Mouse (Mus musculus) kidney, postnatal 0 days (tissue): ENCODE data around the gene Rab40c. TPM values are rescaled to one million over a fixed set of nuclear protein-coding genes. Genes with fewer than 3 reads are reported as not detected.

Experiments used
- ATAC-seq: fragments of 200-750 bp; cut with Nextera tagmentation; replicated peaks from 2 replicates; pipeline ENCODE4 v1.8.0; 2017; ENCODE audit warnings: low read depth, moderate number of reproducible peaks, moderate TSS enrichment, moderate library complexity; ENCODE audit not compliant: low FRiP score
- DNase-seq: peaks from one replicate; pipeline ENCODE4 v3.0.0-alpha.2; 2016; ENCODE audit warnings: low spot score
- H3K27ac ChIP-seq: fragments of 300-500 bp; sonication (generic); 2 replicates; pipeline ENCODE4 v1.5.1; 2014; ENCODE audit warnings: mild to moderate bottlenecking
- H3K27me3 ChIP-seq: fragments of 300-500 bp; sonication (generic); 2 replicates; pipeline ENCODE4 v1.6.1; 2014; ENCODE audit warnings: low read length, mixed read lengths; ENCODE audit not compliant: insufficient read depth
- H3K36me3 ChIP-seq: fragments of 300-500 bp; sonication (generic); 2 replicates; pipeline ENCODE4 v1.6.1; 2014; ENCODE audit warnings: low read length, mixed read lengths; ENCODE audit not compliant: insufficient read depth
- H3K4me1 ChIP-seq: fragments of 300-500 bp; sonication (generic); replicated peaks from 2 replicates; pipeline ENCODE4 v1.6.1; 2014; ENCODE audit warnings: antibody characterized with exemption, low read length, mixed read lengths; ENCODE audit not compliant: insufficient read depth
- H3K4me2 ChIP-seq: fragments of 300-500 bp; sonication (generic); 2 replicates; pipeline ENCODE4 v1.6.1; 2014; ENCODE audit warnings: mild to moderate bottlenecking, low read length, moderate library complexity, mixed read lengths
- H3K4me3 ChIP-seq: fragments of 300-500 bp; sonication (generic); replicated peaks from 2 replicates; pipeline ENCODE4 v1.5.1; 2014; ENCODE audit warnings: low read depth, low read length
- H3K9ac ChIP-seq: fragments of 300-500 bp; sonication (generic); 2 replicates; pipeline ENCODE4 v1.6.1; 2014; ENCODE audit warnings: low read depth, low read length
- H3K9me3 ChIP-seq: fragments of 300-500 bp; sonication (generic); replicated peaks from 2 replicates; pipeline ENCODE4 v1.6.1; 2016; ENCODE audit warnings: low read length, inconsistent platforms, mixed read lengths
- CTCF ChIP-seq: IDR thresholded peaks from 2 replicates; pipeline ENCODE4 v1.5.1; 2016; ENCODE audit warnings: antibody characterized with exemption, low read depth, mild to moderate bottlenecking, moderate library complexity
- WGBS: fragments of 180-500 bp; shearing (Covaris S2); extraction: QIAGEN DNeasy Blood & Tissue Kit; methylation state at CpG from one replicate; pipeline ENCODE4 v1.1.7; 2014; 5-methylcytosine and 5-hydroxymethylcytosine counted together
- polyA plus RNA-seq: library from polyadenylated mRNA; unstranded; fragments of >200 nt; fragmentation: Nextera tagmentation; extraction: Ambion mirVana; gene quantifications from 2 replicates; pipeline ENCODE4 v1.2.1, GENCODE M21; 2015

The Rab40c gene
- polyA plus RNA-seq, 1 experiment from 2014 or later, result 20.4 TPM

DNA sequence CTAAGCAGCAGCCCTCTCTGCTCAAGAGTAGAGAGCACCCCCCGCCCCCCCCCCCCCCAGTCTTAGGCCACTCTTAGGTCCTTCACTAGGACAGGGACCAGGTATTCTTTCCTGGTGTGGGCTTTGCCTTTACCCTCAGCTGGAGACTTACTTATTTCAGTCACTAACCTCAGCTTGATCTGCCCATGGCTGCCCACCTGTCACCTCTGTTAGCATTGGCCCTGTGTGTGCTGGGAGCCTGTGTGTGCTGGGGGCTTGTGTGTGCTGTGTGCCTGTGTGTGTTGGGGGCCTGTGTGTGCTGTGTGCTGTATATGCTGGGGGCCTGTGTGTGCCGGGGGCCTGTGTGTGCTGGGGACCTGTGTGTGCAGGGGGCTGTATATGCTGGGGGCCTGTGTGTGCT, 35.1 kb upstream of the Rab40c start:
- WGBS, result 82% methylated on average over 2 of the region's 2 CpGs
- Histone ChIP-seq H3K36me3 (peaks cover 11% of the 10 kb centered on the region; the same call in 1 of the 2 replicates), H3K27ac (no peak overlapping the region), H3K4me3 (no peak overlapping the region), H3K4me2 (no peak overlapping the region), H3K9ac (no peak overlapping the region), H3K27me3 (peaks cover 13% of the 10 kb centered on the region), H3K4me1 (0 out of 2 replicates have a peak, but pooled peaks cover 2% of the 10 kb centered on the region), H3K9me3 (no peaks in the 10 kb centered on the region)
- TF ChIP-seq CTCF, result no peak
- no peak for ATAC-seq
- DNase-seq, result no peak

DNA sequence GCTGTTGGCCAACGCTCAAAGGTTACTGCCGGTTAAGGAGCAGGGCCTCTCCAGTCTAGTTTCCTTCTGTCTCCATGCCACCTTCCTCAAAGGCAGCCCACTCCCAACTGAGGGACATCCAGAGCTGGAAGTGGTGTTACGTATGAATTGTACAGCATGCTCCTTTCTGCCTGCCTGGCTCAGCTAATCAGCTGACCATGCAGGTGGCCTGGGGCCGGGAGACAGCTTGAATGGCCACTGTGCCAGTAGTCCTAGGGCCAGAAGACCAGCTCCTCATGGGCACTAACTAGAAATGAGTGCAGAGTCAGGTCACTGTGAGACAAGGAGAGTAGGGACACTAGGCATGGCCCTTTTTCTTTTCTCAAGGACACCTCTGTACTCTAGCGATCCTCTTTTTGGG, 33.6 kb upstream of the Rab40c start:
- Histone ChIP-seq H3K4me1 (0 out of 2 replicates have a peak, but pooled peaks cover 2% of the 10 kb centered on the region), H3K27ac (no peak overlapping the region), H3K36me3 (no peaks in the 10 kb centered on the region), H3K9me3 (no peaks in the 10 kb centered on the region), H3K9ac (no peak overlapping the region), H3K4me2 (no peak overlapping the region), H3K4me3 (no peak overlapping the region), H3K27me3 (peaks cover 13% of the 10 kb centered on the region)
- TF ChIP-seq CTCF, result no peak
- DNase-seq (no peak), ATAC-seq (no peak)
- WGBS, result 78% methylated on average over 5 of the region's 5 CpGs

DNA sequence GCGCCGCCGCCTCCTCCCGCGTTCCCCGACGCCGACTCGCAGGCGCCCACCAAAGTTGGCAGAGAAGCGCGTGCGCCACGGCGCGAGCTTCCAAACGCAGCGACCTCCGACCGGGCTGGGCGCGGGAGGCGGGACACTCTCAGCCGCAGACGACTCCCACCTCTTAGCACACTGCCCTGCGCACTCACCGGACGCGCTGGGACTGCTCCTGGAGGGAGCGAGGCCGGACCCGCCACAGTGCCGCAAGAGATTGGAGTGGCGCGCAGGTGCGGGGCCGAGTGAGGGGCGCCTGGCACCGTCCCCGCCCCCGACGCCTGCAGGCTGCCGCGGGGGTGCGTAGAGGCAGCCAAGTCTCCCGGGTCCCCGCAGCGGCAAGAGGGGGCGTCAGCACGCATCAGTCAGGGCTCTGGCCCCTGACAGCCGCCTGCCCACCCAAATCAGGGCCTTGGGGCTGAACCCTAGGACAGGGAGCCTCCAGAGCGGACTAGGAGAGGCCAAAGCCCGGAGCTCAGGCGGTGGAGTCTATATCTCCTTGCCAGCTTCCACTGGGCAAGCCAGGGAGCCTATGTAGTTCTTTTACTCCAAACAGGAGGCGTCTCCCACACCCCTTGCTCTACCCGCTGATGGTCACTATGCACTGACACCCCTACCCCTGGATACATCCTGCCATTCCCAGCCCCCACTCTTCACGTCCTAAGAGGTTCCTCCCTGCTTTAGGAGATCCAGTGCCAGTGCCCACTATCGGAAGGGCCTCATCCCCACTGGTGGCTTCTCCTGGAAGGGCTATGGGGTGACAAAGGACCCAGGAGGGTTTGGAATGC, 32.5 kb upstream of the Rab40c start, which contains the start of gene A930017K11Rik:
Gene A930017K11Rik, minus strand, starts transcription at position 763 of the 821 bp plus-strand sequence.
- H3K4me1 ChIP-seq, result 0 out of 2 replicates have a peak, but pooled peaks cover 2% of the 10 kb centered on the region
- H3K27ac ChIP-seq, result peak within 1 kb of the TSS; percentile 60
- H3K4me2 ChIP-seq, result peak within 1 kb of the TSS; percentile 72
- ATAC-seq (peak; percentile 23; the same call in 1 of the 2 replicates), DNase-seq (peak; percentile 29)
- H3K9me3 ChIP-seq, result no peaks in the 10 kb centered on the region
- no peak for TF ChIP-seq CTCF
- 2% methylated on average over 58 of the region's 58 CpGs for WGBS
- no peaks in the 10 kb centered on the region for H3K36me3 ChIP-seq
- peaks cover 13% of the 10 kb centered on the region for H3K27me3 ChIP-seq
- H3K4me3 ChIP-seq, result peak within 1 kb of the TSS; percentile 37
- H3K9ac ChIP-seq, result peak within 1 kb of the TSS; percentile 56

DNA sequence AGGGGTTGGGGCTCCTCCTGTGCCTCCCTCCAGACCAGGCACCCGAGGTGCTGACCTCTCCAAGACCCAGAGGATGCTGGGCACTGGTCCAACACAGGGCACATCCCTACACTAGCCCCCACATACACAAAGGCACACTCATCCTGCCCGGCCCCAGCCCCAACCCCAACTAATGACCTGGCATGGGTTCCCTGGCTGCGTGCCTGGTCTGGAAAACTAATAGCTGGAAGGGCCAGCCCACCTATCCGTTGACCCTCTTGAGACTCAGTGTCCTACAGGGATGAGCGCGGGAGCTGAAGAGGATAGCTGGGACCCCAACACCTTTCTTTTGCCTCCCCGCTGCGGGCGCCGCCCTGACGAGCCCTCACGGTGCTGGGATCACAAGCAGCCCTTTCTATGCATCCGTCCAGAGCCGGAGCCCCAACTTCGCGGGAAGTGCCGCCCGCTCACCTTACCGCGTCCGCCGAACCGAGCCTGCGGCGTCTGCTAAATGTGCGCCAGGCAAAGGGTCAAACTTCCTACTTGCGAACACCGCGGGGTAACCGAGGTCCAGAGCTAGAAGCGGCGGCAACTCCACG, 31.8 kb upstream of the Rab40c start:
- Histone ChIP-seq H3K27ac (peak overlapping the region; percentile 21), H3K4me1 (0 out of 2 replicates have a peak, but pooled peaks cover 2% of the 10 kb centered on the region), H3K9ac (peak overlapping the region; percentile 56), H3K36me3 (no peaks in the 10 kb centered on the region), H3K27me3 (peaks cover 13% of the 10 kb centered on the region), H3K9me3 (no peaks in the 10 kb centered on the region), H3K4me3 (peak overlapping the region; percentile 37), H3K4me2 (peak overlapping the region; percentile 72)
- TF ChIP-seq CTCF, result no peak
- DNase-seq (no peak), ATAC-seq (0 out of 2 replicates have a peak, but pooled peaks have one; percentile 33)
- 2% methylated on average over 33 of the region's 33 CpGs for WGBS

GRCm38 (mm10) chr17:25950706-25951105, 31.2 kb upstream of the Rab40c start:
- H3K4me2 ChIP-seq, result 0 out of 2 replicates have a peak overlapping the region, but pooled peaks have one; percentile 72
- no peaks in the 10 kb centered on the region for H3K36me3 ChIP-seq
- ATAC-seq, result no peak
- H3K4me1 ChIP-seq, result peaks cover 2% of the 10 kb centered on the region; the same call in 1 of the 2 replicates
- WGBS, result 0% methylated on average over 1 of the region's 3 CpGs
- peaks cover 13% of the 10 kb centered on the region for H3K27me3 ChIP-seq
- peak overlapping the region; percentile 37 for H3K4me3 ChIP-seq
- no peak overlapping the region for H3K9ac ChIP-seq
- DNase-seq, result no peak
- TF ChIP-seq CTCF, result no peak
- H3K9me3 ChIP-seq, result no peaks in the 10 kb centered on the region
- H3K27ac ChIP-seq, result peak overlapping the region; percentile 25; the same call in 1 of the 2 replicates

- ATAC-seq, result no peak
- no peak for TF ChIP-seq CTCF
- Histone ChIP-seq H3K9me3 (no peaks in the 10 kb centered on the region), H3K4me1 (peaks cover 2% of the 10 kb centered on the region; the same call in 1 of the 2 replicates), H3K4me3 (no peak overlapping the region), H3K4me2 (peak overlapping the region; percentile 1; the same call in 1 of the 2 replicates), H3K9ac (no peak overlapping the region), H3K27me3 (peaks cover 13% of the 10 kb centered on the region), H3K36me3 (no peaks in the 10 kb centered on the region), H3K27ac (no peak overlapping the region)
- DNase-seq, result no peak
- WGBS, result 60% methylated on average over 5 of the region's 5 CpGs
These were observed 30.5 kb upstream of the Rab40c start for GRCm38 (mm10) chr17:25949981-25950380.
